Mouse (Mus musculus) lung, postnatal 0 days (tissue): ENCODE measurements around the gene Gstp3.
"Not testable (repeated sequence)": the region's sequence is repeated elsewhere in the genome, so short reads cannot be mapped to it uniquely, and the experiment has no call there.

ENCODE experiments used
- CTCF ChIP-seq: IDR thresholded peaks from 2 replicates; pipeline ENCODE4 v1.5.1; 2016; ENCODE audit warnings: antibody characterized with exemption, mild to moderate bottlenecking
- EP300 ChIP-seq: IDR thresholded peaks from 2 replicates; pipeline ENCODE4 v1.6.1; 2016; ENCODE audit warnings: antibody characterized with exemption, mild to moderate bottlenecking, control low read depth

DNA sequence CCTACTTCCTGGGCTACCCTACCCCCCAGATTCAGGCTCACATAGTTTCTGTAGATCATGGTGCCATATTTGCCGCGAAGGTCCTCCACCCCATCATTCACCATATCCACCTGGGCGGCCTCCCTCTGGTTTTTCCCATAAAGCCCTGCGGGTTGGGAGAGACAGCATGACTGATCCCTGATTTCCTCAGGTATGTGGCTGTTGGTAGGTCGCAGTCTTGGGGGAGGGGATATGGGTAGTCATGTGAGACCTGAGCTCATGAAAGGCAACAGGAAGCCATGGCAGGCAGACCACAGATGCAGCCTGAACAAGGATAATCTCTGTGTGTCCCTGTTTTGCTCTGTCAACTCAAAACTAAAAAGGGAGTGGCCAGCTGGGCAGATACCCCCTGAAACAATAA lies 18.4 kb downstream of the Gstp3 start:
- not testable (repeated sequence) for TF ChIP-seq CTCF, EP300
